Mouse (Mus musculus): ENCODE measurements at regions not wholly inside any gene's neighbourhood (a gene's known extent, or its start where the extent isn't known, plus 50 kb on each side); places are given as distances from the start of the nearest gene placed in this dataset.
A peak's percentile ranks its signal among the peaks of the same experiment; 100 is the strongest.

GRCm38 (mm10) chr13:85570886-85571527, 282.1 kb upstream of the Rasa1 start:
- DNase-seq, result no peak
- intact Hi-C loops (cut with DNase I), result no loop called here

GRCm38 (mm10) chr13:85557821-85558220, 268.9 kb upstream of the Rasa1 start:
- no peak for DNase-seq
- intact Hi-C loops (cut with DNase I), result loop anchor here (10.0 kb wide), 1 partner anchor 353 kb away; no protein-coding TSS in a partner anchor

GRCm38 (mm10) chr13:85556101-85556853, 267.3 kb upstream of the Rasa1 start:
- peak; percentile 32 to 73 for DNase-seq
- intact Hi-C loops (cut with DNase I), result loop anchor here (10.0 kb wide), 1 partner anchor 351 kb away; no protein-coding TSS in a partner anchor

DNA sequence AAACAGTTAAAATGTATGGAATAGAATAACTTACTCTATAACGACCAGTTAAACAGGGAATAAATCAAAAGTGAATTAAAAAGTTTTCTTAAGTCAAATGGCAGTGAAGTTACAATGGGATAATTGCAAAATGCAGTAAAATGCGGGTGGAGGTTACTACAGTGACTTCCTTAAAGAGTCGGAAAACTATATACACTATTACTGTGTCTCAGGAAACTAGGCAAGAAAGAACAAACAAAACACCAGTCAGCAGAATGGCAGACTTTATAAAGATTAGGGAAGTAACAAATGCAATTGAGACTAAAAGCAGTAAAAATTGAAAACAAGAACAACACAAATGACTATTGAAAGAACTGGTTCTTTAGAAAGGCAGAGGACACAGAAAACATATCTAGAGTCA, 264.1 kb upstream of the Rasa1 start:
- no peak for DNase-seq

GRCm38 (mm10) chr13:85509671-85510070, 220.7 kb upstream of the Rasa1 start:
- intact Hi-C loops (cut with DNase I), result no loop called here
- DNase-seq, result peak in 1 of 2 experiments; percentile 13

More for the DNA sequence above, 264.1 kb upstream of the Rasa1 start:
- intact Hi-C loops (cut with DNase I), result loop anchor here (10.0 kb wide), 1 partner anchor 348 kb away; no protein-coding TSS in a partner anchor

DNA sequence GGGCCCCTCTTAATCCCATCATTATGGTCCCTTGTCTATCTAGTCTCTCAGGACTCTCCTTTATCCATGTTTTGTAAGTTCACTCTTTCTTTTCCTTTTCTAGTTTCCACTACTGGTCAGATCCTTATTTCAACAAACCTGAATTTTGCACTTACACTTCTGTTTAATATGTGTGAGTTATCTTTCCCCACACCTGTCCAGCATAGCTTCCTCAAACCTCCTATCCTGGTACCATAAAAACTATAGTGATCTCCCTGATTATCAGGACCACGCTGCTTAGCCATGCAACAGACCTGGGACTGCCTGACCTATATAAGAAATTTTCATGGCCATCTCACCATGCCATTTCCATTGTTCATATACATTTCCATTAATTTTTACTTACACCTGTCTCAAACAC, 219.6 kb upstream of the Rasa1 start:
- intact Hi-C loops (cut with DNase I), result no loop called here
- no peak for DNase-seq

- intact Hi-C loops (cut with DNase I), result no loop called here
- peak; percentile 7 to 14 for DNase-seq
Observed at GRCm38 (mm10) chr13:85507374-85508101, 218.6 kb upstream of the Rasa1 start.

DNA sequence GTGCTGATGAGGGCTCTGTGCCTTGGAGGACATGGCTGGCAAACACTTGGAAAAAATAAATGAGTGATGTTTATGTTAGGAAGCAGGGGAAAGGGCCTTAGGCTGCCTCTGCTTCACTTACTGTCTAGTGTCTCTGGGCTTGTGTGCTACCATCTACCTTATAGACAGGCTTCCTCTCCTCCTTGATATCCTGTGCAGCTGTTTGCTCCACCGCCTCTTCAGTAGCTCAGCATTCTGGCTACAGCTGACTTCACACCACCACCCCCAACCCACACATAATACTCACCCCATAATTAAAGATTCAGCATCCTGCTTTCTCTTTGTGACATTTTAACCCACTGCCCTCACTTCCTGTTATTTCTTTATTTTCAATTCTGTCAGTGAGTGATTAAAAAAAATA, 217.9 kb upstream of the Rasa1 start:
- intact Hi-C loops (cut with DNase I), result no loop called here
- peak; percentile 4 to 9 for DNase-seq

DNA sequence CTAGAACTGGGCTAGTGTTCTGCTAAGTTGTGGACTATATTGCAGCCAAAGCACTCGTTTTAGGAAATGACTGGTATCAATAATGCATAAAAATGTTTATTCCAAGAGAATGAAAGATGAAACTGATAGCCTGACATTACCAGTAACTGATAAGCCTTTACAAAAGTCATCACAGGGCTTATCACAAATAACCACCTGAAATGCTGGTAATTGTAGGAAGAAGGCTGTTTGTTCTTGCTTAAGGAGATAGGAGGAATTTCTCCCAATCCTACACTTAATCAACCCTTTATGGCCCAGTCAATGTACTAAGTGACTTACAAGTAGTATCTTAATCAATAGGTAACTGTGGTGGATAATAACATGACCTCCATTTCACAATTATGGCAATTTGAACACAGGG, 217.1 kb upstream of the Rasa1 start:
- intact Hi-C loops (cut with DNase I), result no loop called here
- no peak for DNase-seq

GRCm38 (mm10) chr13:85505046-85505445, 216.1 kb upstream of the Rasa1 start:
- intact Hi-C loops (cut with DNase I), result no loop called here
- no peak for DNase-seq

DNA sequence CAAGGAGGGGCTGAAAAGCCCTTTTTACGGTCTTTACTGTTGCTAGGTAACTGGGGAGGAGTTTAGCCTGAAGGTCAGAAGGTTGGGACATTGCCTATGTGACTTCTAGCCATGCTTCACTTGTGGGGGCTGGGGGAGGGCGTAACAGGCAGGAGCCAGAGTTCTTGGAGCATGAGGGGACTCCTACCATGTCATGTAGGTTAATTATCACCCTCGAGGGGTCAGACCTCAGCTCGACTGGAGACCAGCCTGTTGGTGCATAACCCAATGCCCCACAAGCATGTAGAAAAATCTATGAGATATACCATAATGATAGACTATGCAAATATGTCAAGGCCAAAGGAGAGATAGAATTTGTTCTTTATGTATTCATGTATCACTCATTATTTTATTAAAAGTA, 215.1 kb upstream of the Rasa1 start:
- no peak for DNase-seq
- intact Hi-C loops (cut with DNase I), result no loop called here

- DNase-seq, result no peak
- intact Hi-C loops (cut with DNase I), result no loop called here
Observed at GRCm38 (mm10) chr13:85498696-85499095, 209.8 kb upstream of the Rasa1 start.

DNA sequence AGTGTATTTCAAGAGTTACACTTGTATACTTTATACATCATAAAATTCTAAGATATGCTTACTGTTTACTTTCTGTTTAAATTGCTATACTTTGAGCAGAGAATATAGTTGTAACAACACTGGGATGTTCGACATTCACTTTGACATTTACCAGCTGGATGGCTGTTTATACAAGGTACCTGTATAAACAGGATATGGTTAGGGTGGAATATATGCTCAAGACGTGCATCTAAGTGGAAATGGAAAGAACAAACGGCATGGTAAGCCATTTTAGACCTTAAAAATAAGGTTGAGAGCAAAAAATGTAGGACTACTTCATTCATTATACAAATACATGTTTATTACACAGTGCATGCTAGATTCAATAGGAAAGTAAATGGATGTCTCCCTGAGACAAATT, 195.9 kb upstream of the Rasa1 start:
- no peak for DNase-seq
- intact Hi-C loops (cut with DNase I), result no loop called here

- intact Hi-C loops (cut with DNase I), result no loop called here
- no peak for DNase-seq
Observed at GRCm38 (mm10) chr13:85483348-85483747, 194.4 kb upstream of the Rasa1 start.

GRCm38 (mm10) chr13:85479405-85479804, 190.5 kb upstream of the Rasa1 start:
- intact Hi-C loops (cut with DNase I), result no loop called here
- DNase-seq, result no peak

GRCm38 (mm10) chr13:85476274-85476846, 187.4 kb upstream of the Rasa1 start:
- no peak for DNase-seq
- intact Hi-C loops (cut with DNase I), result no loop called here

- intact Hi-C loops (cut with DNase I), result no loop called here
- no peak for DNase-seq
Observed at GRCm38 (mm10) chr13:85471340-85471739, 182.4 kb upstream of the Rasa1 start.

DNA sequence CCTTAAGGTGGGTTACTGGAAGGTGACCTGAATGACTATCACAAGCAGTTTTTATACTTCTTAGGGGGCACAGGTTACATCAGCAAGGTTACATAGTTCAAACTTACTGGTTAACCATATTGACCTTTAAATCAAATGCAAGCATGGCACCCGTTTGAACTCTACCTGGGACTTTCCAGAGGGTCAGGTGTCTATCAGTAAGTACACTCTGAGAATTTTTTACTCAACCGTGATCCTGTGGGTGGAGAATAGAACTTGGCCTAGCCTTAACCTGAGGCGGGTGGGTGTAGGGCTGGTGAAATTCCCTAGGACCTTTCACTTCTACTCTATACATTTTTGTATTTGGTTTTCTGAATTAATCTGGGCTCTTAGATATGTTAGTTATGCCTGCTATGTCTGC, 170.5 kb upstream of the Rasa1 start:
- no peak for DNase-seq
- intact Hi-C loops (cut with DNase I), result no loop called here

DNA sequence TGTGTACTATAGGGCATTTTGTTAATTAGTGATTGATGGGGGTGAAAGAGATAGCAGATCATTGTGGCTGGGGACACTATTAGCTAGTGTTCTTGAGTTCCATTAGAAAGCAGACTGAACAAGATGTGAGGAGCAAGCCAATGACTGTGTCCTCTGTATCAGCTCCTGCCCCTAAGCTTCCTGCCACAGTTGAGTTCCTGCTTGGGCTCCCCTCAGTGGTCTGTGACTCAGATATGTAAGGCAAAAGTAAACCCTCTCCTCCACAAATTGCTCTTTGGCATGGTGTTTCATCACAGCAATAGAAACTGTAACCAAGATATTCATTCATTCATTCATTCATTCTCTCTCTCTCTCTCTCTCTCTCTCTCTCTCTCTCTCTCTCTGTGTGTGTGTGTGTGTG, 169.7 kb upstream of the Rasa1 start:
- no peak for DNase-seq
- intact Hi-C loops (cut with DNase I), result no loop called here

- intact Hi-C loops (cut with DNase I), result loop anchor here (5.0 to 10.0 kb wide), 2 partner anchors 85 to 152 kb away; partner anchors contain the start of gene Rasa1
- no peak for DNase-seq
Observed at GRCm38 (mm10) chr13:85439581-85439980, 150.7 kb upstream of the Rasa1 start.

GRCm38 (mm10) chr13:85437875-85438274, 148.9 kb upstream of the Rasa1 start:
- intact Hi-C loops (cut with DNase I), result loop anchor here (5.0 to 10.0 kb wide), 2 partner anchors 83 to 151 kb away; partner anchors contain the start of gene Rasa1

More at GRCm38 (mm10) chr13:85437875-85438274, 148.9 kb upstream of the Rasa1 start:
- peak; percentile 26 to 47 for DNase-seq
